Mouse (Mus musculus) left cerebral cortex, adult 9 months (tissue): ENCODE data around the gene Notch3.
"Not testable (repeated sequence)": the region's sequence is repeated elsewhere in the genome, so short reads cannot be mapped to it uniquely, and the experiment has no call there.

Experiments used
- DNase-seq, 2 experiments: peaks; one replicate each; pipeline ENCODE4 v3.0.0; 2022; ENCODE audit warnings: low spot score in 2 of 2

Gene Notch3

DNA sequence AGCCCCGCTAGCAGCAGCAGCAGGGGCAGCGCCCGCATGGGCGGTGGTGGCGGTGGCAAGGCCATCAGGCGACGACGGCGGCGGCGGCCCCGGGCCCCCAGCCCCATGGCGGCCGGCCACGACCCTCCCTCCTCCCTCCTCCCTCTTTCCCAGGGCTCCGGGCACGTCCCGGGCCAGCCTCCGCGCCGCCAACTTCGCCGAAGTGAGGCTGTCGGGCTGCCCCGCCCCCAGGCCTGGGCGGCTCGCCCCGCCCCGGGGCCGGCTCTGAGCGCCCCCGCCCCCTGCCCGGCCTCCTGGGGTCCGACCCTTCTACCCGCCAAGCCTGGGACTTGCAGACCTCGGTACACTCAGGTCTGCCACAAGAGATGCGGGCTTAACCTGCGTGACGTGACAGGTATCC is at the start of gene Notch3:
Notch3 (minus strand) TSS at position 166 of the 400 bp plus-strand sequence.
- DNase-seq, result no peak

DNA sequence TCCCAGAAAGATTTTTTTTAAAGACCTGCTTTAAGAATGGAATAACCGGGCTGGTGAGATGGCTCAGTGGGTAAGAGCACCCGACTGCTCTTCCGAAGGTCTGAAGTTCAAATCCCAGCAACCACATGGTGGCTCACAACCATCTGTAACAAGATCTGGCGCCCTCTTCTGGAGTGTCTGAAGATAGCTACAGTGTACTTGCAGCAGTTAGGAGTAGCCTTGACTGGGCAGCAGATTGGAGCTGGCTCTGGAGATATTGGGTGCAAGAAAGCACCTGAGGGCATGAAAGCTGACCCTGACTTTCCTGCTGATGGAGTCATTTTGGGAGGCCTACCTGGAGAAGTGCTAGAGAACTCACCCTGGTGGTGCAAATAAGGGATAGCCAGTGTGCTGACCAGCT is 48.9 kb upstream of the Notch3 start:
- not testable (repeated sequence) for DNase-seq

DNA sequence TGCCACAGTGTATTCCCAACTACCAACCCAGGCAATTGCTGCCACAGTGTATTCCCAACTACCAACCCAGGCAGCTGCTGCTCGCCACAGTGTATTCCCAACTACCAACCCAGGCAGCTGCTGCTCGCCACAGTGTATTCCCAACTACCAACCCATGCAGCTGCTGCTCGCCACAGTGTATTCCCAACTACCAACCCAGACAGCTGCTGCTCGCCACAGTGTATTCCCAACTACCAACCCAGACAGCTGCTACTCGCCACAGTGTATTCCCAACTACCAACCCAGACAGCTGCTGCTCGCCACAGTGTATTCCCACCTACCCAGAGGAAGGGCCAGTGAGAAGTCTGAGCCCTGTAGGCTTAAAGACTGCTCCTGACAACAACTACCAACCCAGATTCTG is 44.9 kb upstream of the Notch3 start:
- not testable (repeated sequence) for DNase-seq

DNA sequence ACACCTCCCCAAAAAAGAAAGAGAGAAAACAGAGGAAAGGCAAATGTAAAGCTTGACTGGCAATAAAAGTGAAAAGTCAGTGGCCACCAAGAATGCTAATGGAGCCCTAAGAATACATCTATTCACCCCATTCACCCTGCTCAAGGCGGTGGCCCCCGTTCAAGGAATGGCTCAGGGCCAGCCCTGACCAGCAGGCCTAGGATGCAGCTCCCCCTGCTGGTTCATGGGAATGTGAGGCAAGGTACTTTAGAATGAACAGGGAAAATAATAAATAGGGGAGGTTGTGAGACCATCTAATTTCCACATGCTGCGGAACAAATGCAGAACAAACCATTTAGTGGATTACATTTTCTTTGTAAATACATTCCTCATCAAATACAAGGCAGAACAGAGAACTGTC is 43.1 kb upstream of the Notch3 start:
- DNase-seq, result peak in 1 of 2 experiments; percentile 64

DNA sequence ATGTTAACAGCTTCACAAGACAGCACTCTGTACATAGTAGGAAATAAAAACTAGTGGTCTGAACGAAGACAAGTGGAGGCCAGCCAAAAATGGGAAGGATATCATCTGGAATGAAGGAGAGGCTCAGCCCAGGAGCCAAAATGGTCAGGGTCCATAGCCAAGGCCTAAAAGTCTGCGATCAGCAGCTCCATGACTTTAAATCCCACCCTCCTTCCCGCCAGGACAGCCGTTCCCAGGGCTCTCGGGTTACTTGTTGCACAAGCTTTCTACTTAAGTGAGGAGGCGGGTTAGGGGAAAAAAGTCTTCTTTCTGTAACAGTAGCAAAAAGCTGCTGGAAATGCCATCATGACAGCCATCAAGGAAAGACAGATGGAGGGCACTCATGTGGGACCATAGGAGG is 42.5 kb upstream of the Notch3 start:
- DNase-seq, result no peak

DNA sequence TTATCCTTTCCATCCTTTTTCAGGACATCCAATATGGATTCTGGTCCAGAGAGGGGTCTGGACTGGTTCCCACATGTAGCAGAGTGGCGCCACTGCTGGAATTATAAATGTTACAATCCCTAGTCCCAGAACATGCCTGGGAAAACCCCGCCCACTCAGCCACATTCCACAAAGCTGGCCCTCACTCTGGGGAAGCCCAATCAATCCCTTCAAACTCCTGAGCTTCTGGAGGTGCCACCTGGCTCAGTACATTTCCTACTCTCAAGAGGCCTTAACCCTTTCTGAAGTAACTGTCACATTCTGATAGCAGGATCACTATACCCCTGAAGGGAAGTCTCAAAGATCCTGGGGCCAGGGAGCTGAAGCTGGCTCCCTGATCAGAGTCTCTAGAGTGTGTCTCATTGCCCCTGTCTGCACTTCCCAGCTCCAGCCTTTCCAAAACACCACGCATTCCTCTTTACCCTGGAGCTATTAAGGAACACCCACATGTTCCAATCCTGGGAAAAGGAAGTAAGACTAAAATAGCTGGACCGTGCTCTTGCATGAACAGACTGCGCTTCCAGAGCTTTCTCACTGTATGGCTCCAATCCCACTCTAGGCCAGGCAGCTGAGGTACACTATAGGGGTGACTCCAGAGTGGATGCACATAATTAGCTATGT is 41.1 kb upstream of the Notch3 start:
- DNase-seq, result peak; percentile 30 to 39

DNA sequence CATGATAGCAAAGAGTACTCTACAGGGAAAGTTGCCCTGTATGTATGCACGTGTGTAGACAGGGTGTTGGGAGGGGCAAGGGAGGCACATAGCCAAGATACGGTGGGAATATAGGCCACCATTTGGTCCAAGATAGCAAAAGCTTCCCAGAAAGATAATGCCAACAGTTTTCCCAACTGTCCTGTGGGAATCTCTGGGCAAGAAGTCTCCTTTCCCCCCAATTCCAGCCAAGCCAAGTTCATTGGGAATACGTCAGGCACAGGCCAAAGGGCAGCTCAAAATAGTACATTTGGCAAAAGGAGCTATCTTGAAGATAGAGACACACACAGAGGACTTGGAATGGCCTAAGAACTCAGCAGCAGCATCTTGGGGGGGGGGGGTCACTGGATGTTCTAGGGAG is 38.7 kb upstream of the Notch3 start:
- no peak for DNase-seq

DNA sequence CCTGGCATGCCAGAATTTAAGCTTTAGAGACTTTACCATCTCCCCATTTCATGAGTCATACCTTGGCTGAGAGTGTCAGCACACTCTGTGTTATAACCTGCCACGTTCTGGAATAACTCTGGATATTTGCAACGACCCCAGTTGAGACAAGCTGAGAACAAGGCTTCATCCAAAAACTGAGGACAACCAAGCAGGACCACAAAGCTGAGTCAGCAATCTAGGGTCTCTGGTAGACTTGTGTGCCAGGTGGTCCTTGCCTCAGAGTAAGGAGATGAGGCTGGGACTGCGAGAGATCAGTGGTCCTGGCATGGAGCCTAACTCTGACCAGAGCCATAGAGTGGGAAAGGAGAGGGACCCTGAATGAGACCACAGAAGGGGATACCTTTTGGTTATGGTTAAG is 36.3 kb upstream of the Notch3 start:
- DNase-seq, result no peak

DNA sequence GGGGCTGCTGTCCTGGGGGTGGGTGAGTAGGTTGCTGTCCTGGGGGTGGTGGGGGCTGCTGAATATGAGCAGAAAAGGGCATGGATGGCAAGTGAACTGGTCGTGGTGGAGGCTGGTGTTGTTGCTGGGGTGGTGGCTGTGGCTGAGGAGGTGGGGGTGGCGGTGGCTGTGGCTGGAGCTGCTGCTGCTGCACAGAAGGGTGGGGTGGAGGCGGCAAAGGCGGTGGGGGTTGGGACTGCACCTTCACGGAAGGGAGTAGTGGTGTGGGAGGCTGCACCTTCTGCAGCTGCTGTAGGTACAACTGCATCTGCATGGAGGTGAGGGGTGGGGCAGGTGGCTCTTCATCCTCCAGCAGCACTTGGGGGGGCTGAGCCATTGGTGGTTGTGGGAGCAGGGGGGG is 34.4 kb upstream of the Notch3 start:
- DNase-seq, result no peak

DNA sequence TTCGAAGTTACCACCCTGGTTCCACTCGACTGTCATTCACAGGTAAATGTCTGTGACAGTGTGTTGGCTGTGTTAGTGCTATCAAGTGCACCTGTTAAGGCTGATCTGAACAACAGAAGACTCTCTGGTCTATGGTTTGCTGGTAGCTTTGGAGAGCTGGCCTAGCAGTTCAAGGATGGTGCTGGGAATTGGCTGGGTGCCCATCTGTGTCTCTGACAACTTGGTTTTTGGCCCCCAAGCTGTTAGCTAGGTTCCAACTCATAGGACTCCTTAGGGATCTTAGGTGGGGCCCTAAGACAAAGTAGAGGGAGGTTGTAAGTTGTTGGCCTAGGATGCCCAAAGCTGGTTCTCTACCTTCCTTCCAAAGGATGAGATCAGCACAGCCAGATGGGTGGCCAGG is 33.1 kb upstream of the Notch3 start:
- DNase-seq, result no peak

DNA sequence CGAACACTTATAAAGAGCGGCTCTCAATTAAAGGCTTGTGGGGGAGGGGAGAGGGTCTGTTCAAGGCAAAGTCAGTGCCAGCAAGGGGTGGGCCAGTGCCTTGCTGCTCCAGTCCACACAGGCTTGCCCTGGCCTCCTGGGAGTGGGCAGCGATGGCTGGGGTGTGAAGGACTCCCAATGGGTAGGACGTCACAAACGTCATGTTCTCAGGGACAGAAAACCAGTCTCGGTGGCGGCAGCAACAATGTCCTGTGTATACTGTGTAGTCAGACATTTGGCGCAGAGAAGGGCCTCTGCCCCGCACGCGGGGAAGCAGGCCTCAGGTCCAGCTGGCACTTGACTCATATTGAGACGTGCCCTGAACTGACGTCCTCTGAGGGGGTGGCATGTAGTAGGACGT is 30.5 kb upstream of the Notch3 start:
- DNase-seq, result no peak

DNA sequence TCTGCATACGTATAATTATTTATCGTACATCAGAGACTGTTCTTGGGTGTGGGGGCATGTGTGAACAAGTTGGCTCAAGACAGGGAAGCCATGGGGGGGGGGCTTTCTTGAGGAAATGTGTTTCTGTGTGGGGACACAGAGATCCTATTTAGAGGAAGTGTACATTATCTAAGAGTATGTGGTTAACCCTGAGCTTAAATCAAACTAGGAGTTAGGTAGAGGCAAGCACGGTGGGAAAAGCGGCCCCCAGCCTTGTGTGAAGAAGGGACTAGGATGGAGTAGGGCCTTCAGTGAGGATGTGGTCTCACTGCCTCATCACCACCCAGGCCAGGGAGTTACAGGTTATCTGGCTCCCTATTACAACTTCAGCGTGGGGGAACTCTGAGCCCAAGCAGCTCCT is 29.1 kb upstream of the Notch3 start:
- DNase-seq, result no peak

DNA sequence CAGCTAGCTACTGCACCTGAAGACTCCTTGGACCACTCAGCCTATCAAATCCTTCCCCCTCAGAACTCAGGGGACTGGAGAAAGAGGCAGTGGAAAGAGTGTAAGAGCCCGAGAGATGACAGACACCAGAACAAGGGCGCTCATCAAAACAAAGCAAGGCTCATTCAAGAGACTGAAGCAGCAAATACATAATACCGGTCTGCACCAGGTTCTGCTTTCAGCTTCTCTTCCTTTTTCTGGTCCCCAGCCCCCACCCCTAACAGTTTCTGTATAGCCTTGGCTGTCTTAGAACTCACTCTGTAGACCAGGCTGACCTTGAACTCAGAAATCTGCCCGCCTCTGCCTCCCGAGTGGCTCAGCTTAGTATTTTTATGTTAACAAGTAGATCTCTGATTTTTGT is 26.4 kb upstream of the Notch3 start:
- no peak for DNase-seq

DNA sequence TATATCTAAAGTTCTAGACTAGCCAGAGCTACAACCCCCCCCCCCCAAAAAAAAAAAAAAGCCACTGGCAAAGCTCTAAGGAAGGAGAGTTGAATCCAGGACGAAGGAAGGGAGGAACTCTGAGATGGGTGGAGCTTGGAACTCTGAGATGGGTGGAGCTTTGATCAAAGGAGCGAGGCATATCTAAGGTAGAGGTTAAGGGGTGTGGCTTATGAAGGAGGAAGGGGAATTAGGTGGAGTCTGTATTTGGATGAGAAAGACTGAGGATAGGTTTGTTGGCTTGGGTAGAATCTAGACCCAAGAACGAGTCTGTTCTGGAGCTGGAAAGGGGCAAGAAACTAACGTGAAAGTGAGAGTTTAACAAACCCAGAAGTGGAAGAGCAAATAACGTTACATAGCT is 23.2 kb upstream of the Notch3 start:
- DNase-seq, result no peak

DNA sequence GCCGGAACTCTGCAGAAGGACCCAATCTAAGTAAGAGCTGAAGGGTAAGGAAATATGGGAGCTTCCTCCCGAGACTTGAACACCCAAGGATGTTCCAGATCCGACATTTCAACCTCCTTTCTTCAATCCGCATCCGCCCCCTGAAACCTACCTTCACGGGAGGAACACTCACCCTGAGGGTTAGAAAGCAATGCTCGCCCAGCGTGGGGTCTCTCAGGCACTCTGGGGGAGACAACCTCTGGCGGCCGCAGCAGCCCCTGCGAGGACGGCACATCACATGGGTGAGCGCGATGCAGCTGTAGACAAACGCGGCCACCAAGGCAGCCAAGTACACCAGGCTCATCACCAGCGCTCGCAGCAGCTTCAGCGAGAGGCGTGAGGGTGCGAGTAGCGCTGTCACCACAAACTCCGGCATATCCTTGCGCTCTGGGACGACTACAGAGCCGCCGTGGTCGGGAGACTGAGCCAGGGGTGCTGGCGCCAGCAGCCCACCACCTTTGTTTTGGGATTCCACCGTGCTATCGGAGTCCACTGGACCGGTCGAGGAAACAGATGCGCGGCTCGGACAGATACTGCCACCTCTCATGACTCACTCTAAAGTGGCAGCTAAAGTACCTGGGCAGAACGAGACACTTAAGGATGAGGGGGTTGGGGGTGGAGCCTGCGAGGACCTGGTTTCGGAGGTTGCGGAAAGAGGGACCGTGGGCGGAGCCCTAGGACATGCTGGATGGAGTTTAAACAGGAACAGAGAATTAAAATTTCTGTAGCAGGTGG is 22.4 kb upstream of the Notch3 start, which contains the start of gene Ephx3:
Ephx3 (minus strand) TSS at position 687 of the 774 bp plus-strand sequence.
- no peak for DNase-seq

DNA sequence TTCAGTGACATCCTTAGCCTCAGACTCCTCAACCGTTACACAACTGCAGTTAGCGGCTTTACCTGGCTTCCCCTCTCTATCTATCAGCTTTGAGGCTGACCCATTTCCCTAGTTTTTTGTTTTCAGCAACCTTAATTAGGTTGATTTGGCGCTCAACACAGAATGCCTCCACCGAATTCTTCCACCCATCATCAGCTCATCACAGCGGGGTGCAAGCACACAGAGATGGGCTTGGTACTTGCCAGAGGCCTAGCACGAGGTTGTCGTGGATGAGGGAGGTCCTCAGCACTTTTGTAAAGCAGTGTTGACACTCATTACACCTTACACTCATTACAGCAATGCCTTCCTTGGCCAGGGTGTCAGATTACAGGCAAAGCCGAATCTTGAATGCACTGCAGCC is 16.4 kb upstream of the Notch3 start:
- DNase-seq, result no peak

DNA sequence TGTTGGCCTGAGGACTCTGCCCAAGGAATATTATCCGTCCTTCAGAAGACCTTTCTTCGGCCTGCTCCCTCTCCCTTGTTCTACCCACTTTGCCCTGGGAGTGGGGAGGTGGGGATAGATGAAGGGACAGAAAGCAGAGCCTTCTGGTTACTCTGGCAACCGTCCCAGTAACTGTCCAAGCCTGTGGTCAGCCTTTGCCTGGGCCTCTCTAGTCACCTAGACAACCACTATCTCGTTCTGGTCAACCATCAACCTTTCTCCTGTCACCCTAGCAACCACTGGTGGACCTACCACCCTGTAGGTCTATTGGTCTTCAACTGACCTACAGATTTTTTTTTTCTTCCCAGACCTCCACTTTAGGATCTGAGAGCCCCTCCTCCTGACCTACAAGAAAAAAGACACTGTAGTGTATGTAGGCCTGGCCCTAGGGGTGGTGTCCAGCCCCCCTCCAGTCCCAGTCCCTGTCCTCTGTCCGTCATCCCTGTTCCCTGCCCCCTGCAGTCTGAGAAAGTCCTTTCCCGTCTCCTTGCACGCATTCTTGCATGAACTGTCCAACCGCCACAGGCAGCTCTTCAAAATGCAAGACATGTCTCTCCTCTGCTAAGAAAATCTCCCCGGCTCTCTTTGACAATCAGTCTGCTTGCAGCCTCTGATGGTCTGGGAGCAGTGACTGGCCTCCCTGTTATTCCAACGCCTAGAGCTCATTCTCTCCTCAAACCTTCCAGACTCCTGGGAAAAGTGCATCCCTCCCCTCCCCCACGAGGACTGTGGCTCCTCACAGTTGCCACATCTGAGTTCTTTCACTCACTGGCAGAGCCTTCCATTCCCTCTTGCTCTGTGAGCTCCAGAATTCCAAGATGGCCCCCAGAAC is 13.2 kb upstream of the Notch3 start:
- DNase-seq, result no peak

DNA sequence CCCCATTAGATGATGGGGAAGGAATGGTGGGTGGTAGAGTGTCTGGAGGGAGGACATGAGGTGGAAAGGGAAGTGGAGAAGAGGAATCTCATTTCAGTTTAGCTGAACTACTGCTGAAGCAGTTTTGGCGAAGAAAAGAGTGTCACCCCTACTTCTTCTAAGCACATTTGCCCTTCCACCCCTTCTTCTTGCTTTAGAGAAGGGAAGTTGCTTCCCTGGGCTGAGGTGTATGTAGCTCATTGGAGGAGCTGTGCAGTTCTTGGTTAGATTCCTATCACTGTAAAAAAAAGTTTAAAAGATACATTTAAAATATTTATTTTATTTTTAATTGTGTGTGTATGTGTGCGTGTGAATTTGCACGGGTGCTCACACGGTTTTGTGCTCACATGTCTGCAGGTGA is 10.3 kb upstream of the Notch3 start:
- no peak for DNase-seq

DNA sequence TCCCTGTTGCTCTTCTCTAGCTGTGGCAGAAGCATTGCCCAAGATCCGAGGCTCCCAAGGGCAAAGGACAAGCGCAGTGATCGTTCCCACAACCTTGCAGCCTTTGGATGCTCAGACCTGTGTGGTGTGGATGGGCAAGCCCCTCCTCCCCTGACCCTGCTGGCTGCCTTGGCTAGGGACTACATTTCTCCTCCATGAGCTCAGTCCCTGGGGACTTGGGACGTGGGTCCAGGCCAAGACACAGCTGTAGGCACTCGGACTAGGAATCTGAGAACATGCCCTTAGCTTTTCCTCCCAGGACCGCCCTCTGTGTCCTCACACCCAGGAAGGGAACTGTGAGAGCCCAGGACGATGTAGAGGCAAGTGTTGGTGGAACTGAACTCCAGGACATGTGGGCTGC is 6.5 kb upstream of the Notch3 start:
- DNase-seq, result no peak

DNA sequence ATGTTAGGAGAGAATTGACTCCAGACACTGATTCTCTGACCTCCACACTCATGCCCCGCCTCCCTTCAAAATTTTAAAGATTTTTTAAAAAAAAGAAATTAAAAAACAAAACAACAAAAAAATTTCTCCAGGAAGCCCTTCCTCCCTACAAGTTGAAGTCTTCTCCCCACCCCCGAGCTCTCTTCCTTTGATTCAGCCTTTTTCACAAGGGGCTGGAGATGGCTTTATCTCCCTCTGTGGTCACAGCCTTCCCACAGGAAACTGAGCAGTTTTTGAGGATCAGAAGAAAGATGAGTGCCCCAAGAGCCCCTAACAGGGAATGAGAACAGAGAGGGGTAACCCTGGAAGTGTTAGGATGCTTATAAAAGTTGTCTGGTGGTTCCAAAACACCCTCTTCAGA is 5.8 kb upstream of the Notch3 start:
- no peak for DNase-seq

DNA sequence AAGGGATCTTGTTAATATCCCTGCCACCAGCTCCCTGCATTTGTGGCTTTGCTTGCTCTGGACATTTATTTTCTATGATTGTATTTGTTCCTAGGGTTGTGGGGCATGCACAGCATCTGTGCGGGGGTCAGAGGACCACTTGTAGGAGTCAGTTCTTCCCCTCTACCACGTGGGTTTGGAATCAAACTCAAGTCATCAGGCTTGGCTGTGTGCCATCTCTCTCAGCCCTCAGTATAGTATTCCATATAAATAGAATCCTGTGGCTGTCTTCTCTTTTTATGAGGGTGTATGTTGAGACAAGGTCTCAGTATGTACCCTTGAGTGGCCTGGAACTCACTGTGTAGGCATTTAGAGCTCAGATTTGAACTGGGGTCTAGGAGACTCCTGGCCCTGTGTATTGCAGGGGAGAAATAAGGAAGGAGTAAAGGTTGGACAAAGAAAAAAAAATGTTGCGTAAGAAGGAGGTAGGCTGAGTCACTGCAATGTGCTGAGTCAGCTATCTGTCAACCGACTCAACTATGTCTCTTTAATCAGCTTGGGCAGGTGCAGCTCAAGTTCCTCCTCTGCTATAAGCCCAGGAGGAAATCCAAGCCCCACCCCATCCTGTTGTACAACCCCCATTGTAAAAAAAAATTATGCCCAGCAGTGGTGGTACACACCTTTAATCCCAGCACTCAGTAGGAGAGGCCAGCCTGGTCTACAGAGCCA is 3.0 kb upstream of the Notch3 start:
- no peak for DNase-seq
